Mouse (Mus musculus) stomach, postnatal 0 days (tissue): Measurements from ENCODE around the gene Drc3.

Experiments used
- CTCF ChIP-seq: IDR thresholded peaks from 2 replicates; pipeline ENCODE4 v1.5.1; 2016; ENCODE audit warnings: antibody characterized with exemption, low read depth, mild to moderate bottlenecking, moderate library complexity
- EP300 ChIP-seq: optimal IDR thresholded peaks from 2 replicates; pipeline ENCODE3; 2016; ENCODE audit warnings: antibody characterized with exemption

GRCm38 (mm10) chr11:60385946-60386345 is 32.8 kb downstream of the Drc3 start:
- no peak for TF ChIP-seq CTCF
- no peak for TF ChIP-seq EP300
